Mouse (Mus musculus) splenic B cell, adult 2 months (primary cell): ENCODE measurements around the gene Ppm1g.
A peak's percentile ranks its signal among the peaks of the same experiment; 100 is the strongest.

Source experiments
- DNase-seq: peaks from one replicate; pipeline ENCODE4 v3.0.0-alpha.2; 2011; ENCODE audit warnings: low read depth, low spot score
- H3K27me3 ChIP-seq: 2 replicates; pipeline ENCODE4 v1.6.1; 2012; ENCODE audit warnings: mild to moderate bottlenecking, low read length, moderate library complexity, mixed read lengths; ENCODE audit not compliant: control insufficient read depth, poor library complexity, insufficient read depth, severe bottlenecking
- H3K36me3 ChIP-seq: 2 replicates; pipeline ENCODE4 v1.6.1; 2012; ENCODE audit warnings: mild to moderate bottlenecking, low read length, moderate library complexity, mixed read lengths; ENCODE audit not compliant: control insufficient read depth, poor library complexity, insufficient read depth, severe bottlenecking

Gene Ppm1g

GRCm38 (mm10) chr5:31200327-31200768 lies 20.1 kb downstream of the Ppm1g start:
- DNase-seq: peak; percentile 25

GRCm38 (mm10) chr5:31199893-31200292 lies 20.6 kb downstream of the Ppm1g start:
- DNase-seq: no peak
- Histone ChIP-seq H3K36me3 (peaks cover 22% of the 10 kb centered on the region), H3K27me3 (no peaks in the 10 kb centered on the region)

More at GRCm38 (mm10) chr5:31200327-31200768, 20.1 kb downstream of the Ppm1g start:
- H3K36me3 ChIP-seq: peaks cover 19% of the 10 kb centered on the region
- no peaks in the 10 kb centered on the region for H3K27me3 ChIP-seq

GRCm38 (mm10) chr5:31199321-31199892 lies 21.1 kb downstream of the Ppm1g start:
- DNase-seq: no peak
- H3K36me3 ChIP-seq: peaks cover 22% of the 10 kb centered on the region
- no peaks in the 10 kb centered on the region for H3K27me3 ChIP-seq

GRCm38 (mm10) chr5:31198616-31199320 lies 21.7 kb downstream of the Ppm1g start:
- no peak for DNase-seq
- peaks cover 22% of the 10 kb centered on the region for H3K36me3 ChIP-seq

GRCm38 (mm10) chr5:31198170-31198569 lies 22.3 kb downstream of the Ppm1g start:
- no peak for DNase-seq
- H3K36me3 ChIP-seq: peaks cover 21% of the 10 kb centered on the region
- no peaks in the 10 kb centered on the region for H3K27me3 ChIP-seq

More at GRCm38 (mm10) chr5:31198616-31199320, 21.7 kb downstream of the Ppm1g start:
- H3K27me3 ChIP-seq: no peaks in the 10 kb centered on the region

GRCm38 (mm10) chr5:31197072-31197471 lies 23.4 kb downstream of the Ppm1g start:
- H3K36me3 ChIP-seq: peaks cover 20% of the 10 kb centered on the region
- no peaks in the 10 kb centered on the region for H3K27me3 ChIP-seq
- no peak for DNase-seq

- Histone ChIP-seq H3K27me3 (no peaks in the 10 kb centered on the region), H3K36me3 (peaks cover 20% of the 10 kb centered on the region)
- DNase-seq: no peak
These were observed 24.3 kb downstream of the Ppm1g start for GRCm38 (mm10) chr5:31196207-31196606.

GRCm38 (mm10) chr5:31195671-31196070 lies 24.8 kb downstream of the Ppm1g start:
- peaks cover 20% of the 10 kb centered on the region for H3K36me3 ChIP-seq
- DNase-seq: no peak
- H3K27me3 ChIP-seq: no peaks in the 10 kb centered on the region

- no peaks in the 10 kb centered on the region for H3K27me3 ChIP-seq
- DNase-seq: no peak
- H3K36me3 ChIP-seq: peaks cover 17% of the 10 kb centered on the region
These were observed 25.7 kb downstream of the Ppm1g start for GRCm38 (mm10) chr5:31194486-31195485.

GRCm38 (mm10) chr5:31193631-31194281 lies 26.7 kb downstream of the Ppm1g start:
- DNase-seq: peak; percentile 20
- Histone ChIP-seq H3K36me3 (peaks cover 14% of the 10 kb centered on the region), H3K27me3 (no peaks in the 10 kb centered on the region)

- no peaks in the 10 kb centered on the region for H3K27me3 ChIP-seq
- peak; percentile 99 for DNase-seq
- H3K36me3 ChIP-seq: peaks cover 14% of the 10 kb centered on the region
These were observed 27.4 kb downstream of the Ppm1g start, which contains the start of the genes Snx17 and Eif2b4 for GRCm38 (mm10) chr5:31192939-31193630. Gene Snx17 (plus strand): TSS chr5:31193227. Gene Eif2b4 (minus strand): TSS chr5:31193430.

- H3K36me3 ChIP-seq: peaks cover 12% of the 10 kb centered on the region
- H3K27me3 ChIP-seq: no peaks in the 10 kb centered on the region
- DNase-seq: no peak
These were observed 28.2 kb downstream of the Ppm1g start for GRCm38 (mm10) chr5:31192045-31192938.

GRCm38 (mm10) chr5:31190201-31190600 lies 30.3 kb downstream of the Ppm1g start:
- no peak for DNase-seq
- H3K36me3 ChIP-seq: peaks cover 4% of the 10 kb centered on the region; the same call in 1 of the 2 replicates
- no peaks in the 10 kb centered on the region for H3K27me3 ChIP-seq
